Mouse (Mus musculus): ENCODE measurements around the gene Kif1bp. TPM values are rescaled to one million over a fixed set of nuclear protein-coding genes. Genes with fewer than 3 reads are reported as not detected.
A peak's percentile ranks its signal among the peaks of the same experiment; 100 is the strongest.
"Not testable (repeated sequence)": the region's sequence is repeated elsewhere in the genome, so short reads cannot be mapped to it uniquely, and the experiment has no call there.

Gene Kif1bp
- total and polyA plus RNA-seq, 2 experiments from 2014 or later = 78.9 to 95.5 TPM

DNA sequence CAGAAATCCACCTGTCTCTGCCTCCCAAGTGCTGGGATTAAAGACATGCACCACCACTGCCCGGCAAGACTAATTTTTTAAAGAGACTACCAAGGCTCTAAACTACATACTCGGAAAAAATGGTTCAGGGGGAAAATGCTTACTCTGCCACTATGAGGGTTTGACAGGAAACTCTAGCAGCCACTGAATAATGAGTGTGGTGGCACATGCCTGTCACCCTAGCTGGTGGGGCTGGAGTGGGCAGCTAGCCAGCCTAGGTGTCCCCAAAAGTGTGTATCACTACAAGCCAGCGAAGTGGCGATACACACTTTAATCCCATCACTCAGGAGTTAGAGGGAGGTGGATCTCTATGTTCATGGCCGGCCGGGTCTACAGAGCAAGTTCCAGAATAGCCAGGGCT is 21.8 kb upstream of the Kif1bp start:
- Histone ChIP-seq H3K4me1 (ENCODE audit: insufficient read depth) (peaks cover 10% of the 10 kb centered on the region), H3K27me3 (ENCODE audit: insufficient read depth, low read length) (no peaks in the 10 kb centered on the region), H3K9ac (no peak overlapping the region), H3K4me2 (ENCODE audit: low read depth) (no peak overlapping the region), H3K4me3 (ENCODE audit: low read depth, low read length) (no peak overlapping the region), H3K27ac (ENCODE audit: low read depth, low read length) (no peak overlapping the region), H3K36me3 (ENCODE audit: insufficient read depth) (peaks cover 29% of the 10 kb centered on the region), H3K9me3 (ENCODE audit: low read length) (no peaks in the 10 kb centered on the region)
- DNase-seq (no peak), ATAC-seq (no peak)
- WGBS = 85% methylated on average over 6 of the region's 6 CpGs
- no peak for TF ChIP-seq CTCF (IDR thresholded peaks at IDR 0.05; ENCODE audit: low read depth)

DNA sequence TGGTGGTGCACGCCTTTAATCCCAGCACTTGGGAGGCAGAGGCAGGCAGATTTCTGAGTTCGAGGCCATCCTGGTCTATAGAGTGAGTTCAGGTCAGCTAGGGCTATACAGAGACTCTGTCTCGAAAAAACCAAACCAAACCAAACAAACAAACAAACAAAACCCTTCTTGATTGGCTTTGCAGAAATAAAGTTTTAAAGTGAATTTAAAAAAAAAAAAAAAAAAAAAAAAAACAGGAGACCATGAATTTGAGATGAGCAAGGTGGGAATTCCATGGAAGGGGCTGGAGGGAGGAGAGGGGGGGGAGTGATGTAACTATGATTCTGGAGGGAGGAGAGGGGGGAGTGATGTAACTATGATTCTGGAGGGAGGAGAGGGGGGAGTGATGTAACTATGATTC is 21.1 kb upstream of the Kif1bp start:
- not testable (repeated sequence) for DNase-seq; H3K27me3 ChIP-seq (ENCODE audit: insufficient read depth, low read length); ATAC-seq; H3K4me1 ChIP-seq (ENCODE audit: insufficient read depth); H3K9me3 ChIP-seq (ENCODE audit: low read length); H3K4me3 ChIP-seq (ENCODE audit: low read depth, low read length); H3K4me2 ChIP-seq (ENCODE audit: low read depth); H3K9ac ChIP-seq; H3K27ac ChIP-seq (ENCODE audit: low read depth, low read length)
- H3K36me3 ChIP-seq (ENCODE audit: insufficient read depth) = peaks cover 35% of the 10 kb centered on the region
- WGBS = 92% methylated on average over 3 of the region's 3 CpGs

DNA sequence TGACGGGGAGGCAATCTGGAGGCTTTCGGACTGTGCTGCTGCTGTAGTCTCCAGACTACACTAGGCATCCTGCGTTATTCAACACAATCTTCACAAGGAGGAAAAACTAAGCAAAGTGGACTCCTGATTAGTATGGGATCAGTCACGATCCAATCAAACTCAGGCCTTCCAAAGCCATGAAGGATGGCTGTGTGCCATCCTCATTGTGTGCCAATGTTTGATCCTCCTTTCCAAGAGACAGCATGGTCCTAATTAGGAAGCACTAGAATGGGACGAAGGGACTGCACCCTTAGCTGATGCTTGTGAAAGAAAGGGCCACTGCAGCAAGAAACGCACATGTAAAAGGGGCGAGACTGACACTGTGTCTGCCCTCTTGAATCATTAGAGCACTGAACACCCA is 14.2 kb upstream of the Kif1bp start:
- H3K9me3 ChIP-seq (ENCODE audit: low read length) = no peaks in the 10 kb centered on the region
- H3K4me2 ChIP-seq (ENCODE audit: low read depth) = no peak overlapping the region
- H3K4me3 ChIP-seq (ENCODE audit: low read depth, low read length) = no peak overlapping the region
- H3K4me1 ChIP-seq (ENCODE audit: insufficient read depth) = no peaks in the 10 kb centered on the region
- 62% methylated on average over 7 of the region's 7 CpGs for WGBS
- no peak overlapping the region for H3K9ac ChIP-seq
- no peak overlapping the region for H3K27ac ChIP-seq (ENCODE audit: low read depth, low read length)
- ATAC-seq (no peak), DNase-seq (peak; percentile 14)
- H3K27me3 ChIP-seq (ENCODE audit: insufficient read depth, low read length) = no peaks in the 10 kb centered on the region
- TF ChIP-seq CTCF (IDR thresholded peaks at IDR 0.05; ENCODE audit: low read depth) = no peak
- H3K36me3 ChIP-seq (ENCODE audit: insufficient read depth) = peaks cover 84% of the 10 kb centered on the region

DNA sequence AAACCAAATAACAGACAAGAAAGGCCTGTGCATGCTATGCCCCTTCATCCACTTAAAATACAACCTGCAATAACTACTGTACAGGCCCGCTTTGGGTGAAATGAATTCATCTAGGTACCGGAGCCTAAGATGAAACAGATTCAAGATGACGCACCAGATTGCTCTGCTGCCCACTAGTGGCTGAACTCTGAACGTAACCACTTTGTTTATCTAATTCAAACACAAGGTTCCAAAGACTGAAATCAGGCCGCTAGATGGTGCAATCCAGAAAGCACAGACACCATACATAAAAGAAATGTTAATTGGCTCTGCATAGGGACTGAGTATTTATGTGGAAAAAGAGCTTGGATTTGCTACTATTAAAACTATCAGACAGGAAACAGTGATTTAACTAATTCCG is 11.9 kb upstream of the Kif1bp start:
- no peaks in the 10 kb centered on the region for H3K9me3 ChIP-seq (ENCODE audit: low read length)
- peak; percentile 97 for ATAC-seq
- H3K27me3 ChIP-seq (ENCODE audit: insufficient read depth, low read length) = no peaks in the 10 kb centered on the region
- WGBS = 18% methylated on average over 6 of the region's 6 CpGs
- H3K9ac ChIP-seq = no peak overlapping the region
- no peak overlapping the region for H3K4me3 ChIP-seq (ENCODE audit: low read depth, low read length)
- peaks cover 88% of the 10 kb centered on the region for H3K36me3 ChIP-seq (ENCODE audit: insufficient read depth)
- no peak overlapping the region for H3K4me2 ChIP-seq (ENCODE audit: low read depth)
- DNase-seq = peak; percentile 95
- H3K4me1 ChIP-seq (ENCODE audit: insufficient read depth) = no peaks in the 10 kb centered on the region
- no peak overlapping the region for H3K27ac ChIP-seq (ENCODE audit: low read depth, low read length)
- peak; percentile 96 for TF ChIP-seq CTCF (IDR thresholded peaks at IDR 0.05; ENCODE audit: low read depth)

DNA sequence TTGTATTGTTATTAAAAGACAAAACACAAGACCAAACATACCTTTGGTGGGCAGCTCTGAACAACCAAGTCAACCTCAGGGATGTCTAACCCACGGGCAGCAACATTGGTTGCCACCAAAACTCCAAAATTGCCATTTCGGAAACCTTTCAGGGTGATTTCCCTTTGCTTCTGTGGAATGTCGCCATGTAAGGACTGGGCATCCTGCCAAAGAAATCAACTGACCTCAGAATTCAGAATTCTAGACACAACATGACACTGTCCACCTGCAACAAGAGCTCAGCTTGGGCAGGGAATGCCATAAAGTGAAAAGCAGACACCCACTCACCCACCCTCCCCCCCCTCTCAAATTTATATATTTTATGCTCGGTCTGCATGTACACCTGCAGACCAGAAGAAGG is 10.4 kb upstream of the Kif1bp start:
- Histone ChIP-seq H3K27ac (ENCODE audit: low read depth, low read length) (no peak overlapping the region), H3K4me3 (ENCODE audit: low read depth, low read length) (no peak overlapping the region), H3K4me2 (ENCODE audit: low read depth) (no peak overlapping the region), H3K9me3 (ENCODE audit: low read length) (no peaks in the 10 kb centered on the region), H3K27me3 (ENCODE audit: insufficient read depth, low read length) (no peaks in the 10 kb centered on the region), H3K4me1 (ENCODE audit: insufficient read depth) (no peaks in the 10 kb centered on the region), H3K36me3 (ENCODE audit: insufficient read depth) (peaks cover 89% of the 10 kb centered on the region), H3K9ac (no peak overlapping the region)
- 75% methylated on average over 4 of the region's 4 CpGs for WGBS
- ATAC-seq (no peak), DNase-seq (no peak)
- TF ChIP-seq CTCF (IDR thresholded peaks at IDR 0.05; ENCODE audit: low read depth) = no peak

DNA sequence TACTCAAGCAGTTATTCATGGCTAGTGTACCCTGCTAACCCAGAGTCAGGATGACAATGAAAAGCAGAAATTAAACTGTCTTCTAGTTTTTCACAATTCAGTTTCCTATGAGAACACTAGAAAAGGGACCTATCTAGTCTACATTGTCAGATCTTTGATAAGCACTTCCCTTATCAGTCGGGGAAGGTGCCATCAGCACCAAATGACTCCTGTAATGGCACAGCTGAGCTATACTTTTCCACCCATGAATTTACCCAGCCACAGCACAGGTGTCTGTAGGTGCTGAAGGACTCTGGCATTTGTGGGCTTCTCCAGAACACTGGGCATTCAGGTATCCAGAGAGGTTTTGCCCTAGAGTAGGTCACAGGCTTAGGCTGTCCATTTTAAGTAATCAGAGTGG is 5.0 kb upstream of the Kif1bp start:
- Histone ChIP-seq H3K4me3 (ENCODE audit: low read depth, low read length) (no peak overlapping the region), H3K36me3 (ENCODE audit: insufficient read depth) (peaks cover 74% of the 10 kb centered on the region), H3K9me3 (ENCODE audit: low read length) (no peaks in the 10 kb centered on the region), H3K4me1 (ENCODE audit: insufficient read depth) (peaks cover 3% of the 10 kb centered on the region; the same call in 1 of the 2 replicates), H3K9ac (no peak overlapping the region), H3K27me3 (ENCODE audit: insufficient read depth, low read length) (no peaks in the 10 kb centered on the region), H3K27ac (ENCODE audit: low read depth, low read length) (no peak overlapping the region), H3K4me2 (ENCODE audit: low read depth) (no peak overlapping the region)
- WGBS = 97% methylated on average over 1 of the region's 1 CpGs
- no peak for DNase-seq
- ATAC-seq = no peak
- TF ChIP-seq CTCF (IDR thresholded peaks at IDR 0.05; ENCODE audit: low read depth) = no peak

DNA sequence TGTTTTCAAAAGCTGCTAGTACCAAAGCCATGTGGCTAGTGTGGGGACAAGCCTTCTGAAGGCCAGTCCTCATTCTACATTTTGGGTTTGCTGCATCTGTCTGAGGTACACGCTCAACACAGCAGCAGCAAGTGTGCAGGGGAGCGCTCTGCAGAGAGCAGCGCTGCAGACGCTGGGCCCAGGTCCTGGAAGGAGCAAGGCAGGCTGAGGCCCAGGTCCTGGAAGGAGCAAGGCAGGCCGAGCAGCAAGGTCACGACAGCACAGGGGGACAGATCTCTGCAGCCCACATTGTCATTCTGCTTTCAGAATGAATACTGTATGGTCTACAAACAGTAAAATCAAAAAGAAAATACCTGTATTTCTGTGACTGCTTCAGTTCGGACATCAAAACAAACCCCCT is 4.4 kb upstream of the Kif1bp start:
- Histone ChIP-seq H3K36me3 (ENCODE audit: insufficient read depth) (peaks cover 69% of the 10 kb centered on the region), H3K27me3 (ENCODE audit: insufficient read depth, low read length) (no peaks in the 10 kb centered on the region), H3K9ac (no peak overlapping the region), H3K9me3 (ENCODE audit: low read length) (no peaks in the 10 kb centered on the region), H3K4me2 (ENCODE audit: low read depth) (no peak overlapping the region), H3K27ac (ENCODE audit: low read depth, low read length) (no peak overlapping the region), H3K4me3 (ENCODE audit: low read depth, low read length) (no peak overlapping the region), H3K4me1 (ENCODE audit: insufficient read depth) (peaks cover 3% of the 10 kb centered on the region; the same call in 1 of the 2 replicates)
- no peak for TF ChIP-seq CTCF (IDR thresholded peaks at IDR 0.05; ENCODE audit: low read depth)
- ATAC-seq (no peak), DNase-seq (no peak)
- 83% methylated on average over 7 of the region's 7 CpGs for WGBS

DNA sequence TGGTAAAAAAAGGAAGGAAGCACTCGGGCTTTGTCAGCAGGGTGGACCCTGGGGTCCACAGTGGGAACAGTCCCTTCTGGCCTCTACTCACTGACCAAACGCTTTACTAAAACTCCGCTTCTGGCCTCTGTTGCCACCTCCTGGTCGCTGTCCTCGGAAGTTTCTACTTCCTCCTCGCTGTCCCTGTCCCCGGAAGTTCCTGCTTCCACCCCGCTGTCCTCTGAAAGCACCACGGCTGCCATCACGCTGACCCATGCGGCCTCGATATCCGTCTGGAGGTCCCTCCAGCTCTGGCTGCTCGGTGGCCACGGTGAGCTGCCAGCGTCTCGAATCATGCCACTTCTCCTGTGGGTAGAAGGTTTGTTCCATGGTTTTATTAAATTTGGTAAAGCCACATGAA is 4.0 kb upstream of the Kif1bp start:
- no peak overlapping the region for H3K27ac ChIP-seq (ENCODE audit: low read depth, low read length)
- DNase-seq = no peak
- H3K36me3 ChIP-seq (ENCODE audit: insufficient read depth) = peaks cover 64% of the 10 kb centered on the region

DNA sequence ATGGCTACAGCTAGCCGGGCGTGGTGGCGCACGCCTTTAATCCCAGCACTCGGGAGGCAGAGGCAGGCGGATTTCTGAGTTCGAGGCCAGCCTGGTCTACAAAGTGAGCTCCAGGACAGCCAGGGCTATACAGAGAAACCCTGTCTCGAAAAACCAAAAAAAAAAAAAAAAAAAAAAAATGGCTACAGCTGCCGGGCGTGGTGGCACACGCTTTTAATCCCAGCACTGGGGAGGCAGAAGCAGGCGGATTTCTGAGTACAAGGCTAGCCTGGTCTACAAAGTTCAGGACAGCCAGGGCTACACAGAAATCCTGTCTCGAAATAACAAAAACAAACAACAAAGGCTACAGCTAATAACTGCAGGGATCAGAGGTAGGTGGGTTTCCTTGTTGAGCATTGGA is 872 bp upstream of the Kif1bp start:
- not testable (repeated sequence) for H3K27ac ChIP-seq (ENCODE audit: low read depth, low read length); H3K4me3 ChIP-seq (ENCODE audit: low read depth, low read length); H3K27me3 ChIP-seq (ENCODE audit: insufficient read depth, low read length); H3K4me2 ChIP-seq (ENCODE audit: low read depth); H3K9me3 ChIP-seq (ENCODE audit: low read length); H3K9ac ChIP-seq; ATAC-seq; DNase-seq
- WGBS = 73% methylated on average over 11 of the region's 13 CpGs
- H3K4me1 ChIP-seq (ENCODE audit: insufficient read depth) = peaks cover 10% of the 10 kb centered on the region
- H3K36me3 ChIP-seq (ENCODE audit: insufficient read depth) = peaks cover 45% of the 10 kb centered on the region

More for the DNA sequence above, 4.0 kb upstream of the Kif1bp start:
- WGBS = 92% methylated on average over 17 of the region's 17 CpGs
- Histone ChIP-seq H3K4me1 (ENCODE audit: insufficient read depth) (peaks cover 5% of the 10 kb centered on the region; the same call in 1 of the 2 replicates), H3K27me3 (ENCODE audit: insufficient read depth, low read length) (no peaks in the 10 kb centered on the region), H3K9ac (no peak overlapping the region), H3K9me3 (ENCODE audit: low read length) (no peaks in the 10 kb centered on the region), H3K4me2 (ENCODE audit: low read depth) (no peak overlapping the region), H3K4me3 (ENCODE audit: low read depth, low read length) (no peak overlapping the region)
- ATAC-seq = no peak
- no peak for TF ChIP-seq CTCF (IDR thresholded peaks at IDR 0.05; ENCODE audit: low read depth)
